Mouse (Mus musculus): ENCODE data around the gene Tbk1. TPM values are rescaled to one million over a fixed set of nuclear protein-coding genes. Genes with fewer than 3 reads are reported as not detected.

The Tbk1 gene
- polyA plus RNA-seq, 2 experiments = 13.6 to 17.1 TPM

DNA sequence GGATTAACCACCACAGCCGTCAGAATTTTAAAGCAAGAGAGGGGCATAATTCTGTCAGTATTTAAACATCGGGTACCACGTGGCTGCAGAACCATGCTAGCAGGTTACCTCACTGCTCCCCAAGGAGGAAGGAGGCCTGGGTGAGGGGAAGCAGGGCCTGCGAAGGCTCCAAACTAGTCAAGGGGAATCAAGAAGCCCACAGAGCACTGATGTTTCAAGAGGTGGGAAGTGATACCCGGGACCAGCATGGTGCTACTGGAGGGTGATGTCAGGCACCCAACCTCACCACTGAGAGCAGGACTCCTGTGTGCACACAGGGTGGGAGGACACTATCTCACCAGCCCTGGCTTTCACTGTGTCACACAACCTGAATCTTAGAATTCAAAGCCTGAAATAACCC is 36.9 kb downstream of the Tbk1 start:
- DNase-seq (ENCODE audit: low read depth in 3 of 3, low spot score in 3 of 3) = no peak
- Histone ChIP-seq H3K9me3 (ENCODE audit: control insufficient read depth, low read length) (no peaks in the 10 kb centered on the region), H3K4me3 (ENCODE audit: insufficient read depth in 1 of 2, low read depth in 2 of 2, low read length in 2 of 2) (no peak overlapping the region), H3K27me3 (ENCODE audit: control insufficient read depth, insufficient read depth, low read length) (no peaks in the 10 kb centered on the region), H3K36me3 (replicated peaks; ENCODE audit: control insufficient read depth, insufficient read depth, low read depth) (peaks cover 39% of the 10 kb centered on the region), H3K27ac (no peak overlapping the region), H3K9ac (replicated peaks) (no peak overlapping the region), H3K4me1 (replicated peaks; ENCODE audit: control insufficient read depth in 2 of 2, insufficient read depth in 2 of 2, low read length in 1 of 2) (no peaks in the 10 kb centered on the region), H3K4me2 (ENCODE audit: low read depth) (no peak overlapping the region)
- TF ChIP-seq CTCF (IDR thresholded peaks at IDR 0.05; ENCODE audit: low read depth) (no peak), EP300 (IDR thresholded peaks at IDR 0.05; ENCODE audit: low read depth) (no peak)
- 57% methylated on average over 5 of the region's 5 CpGs for WGBS (ENCODE audit: insufficient replicate concordance)
- no peak for ATAC-seq (ENCODE audit: insufficient read depth)

- no peak overlapping the region for H3K9ac ChIP-seq (replicated peaks)
- no peak for ATAC-seq (ENCODE audit: insufficient read depth)
- H3K4me1 ChIP-seq (replicated peaks; ENCODE audit: control insufficient read depth in 2 of 2, insufficient read depth in 2 of 2, low read length in 1 of 2) = no peaks in the 10 kb centered on the region; a peak in 1 of 4 replicates
- no peaks in the 10 kb centered on the region for H3K27me3 ChIP-seq (ENCODE audit: control insufficient read depth, insufficient read depth, low read length)
- H3K4me2 ChIP-seq (ENCODE audit: low read depth) = no peak overlapping the region
- no peak overlapping the region for H3K27ac ChIP-seq
- WGBS (ENCODE audit: insufficient replicate concordance) = 91% methylated on average over 6 of the region's 6 CpGs
- no peaks in the 10 kb centered on the region for H3K9me3 ChIP-seq (ENCODE audit: control insufficient read depth, low read length)
- no peak for DNase-seq (ENCODE audit: low read depth in 3 of 3, low spot score in 3 of 3)
- H3K4me3 ChIP-seq (ENCODE audit: insufficient read depth in 1 of 2, low read depth in 2 of 2, low read length in 2 of 2) = no peak overlapping the region
- H3K36me3 ChIP-seq (replicated peaks; ENCODE audit: control insufficient read depth, insufficient read depth, low read depth) = peaks cover 28% of the 10 kb centered on the region
- TF ChIP-seq EP300 (IDR thresholded peaks at IDR 0.05; ENCODE audit: low read depth) (no peak), CTCF (IDR thresholded peaks at IDR 0.05; ENCODE audit: low read depth) (no peak)
Measured at GRCm38 (mm10) chr10:121547162-121547561, 39.4 kb downstream of the Tbk1 start.

GRCm38 (mm10) chr10:121543577-121543976 is 43.0 kb downstream of the Tbk1 start:
- H3K36me3 ChIP-seq (replicated peaks; ENCODE audit: control insufficient read depth, insufficient read depth, low read depth) = peaks cover 9% of the 10 kb centered on the region
- TF ChIP-seq EP300 (IDR thresholded peaks at IDR 0.05; ENCODE audit: low read depth) (no peak), CTCF (IDR thresholded peaks at IDR 0.05; ENCODE audit: low read depth) (no peak)
- H3K9me3 ChIP-seq (ENCODE audit: control insufficient read depth, low read length) = no peaks in the 10 kb centered on the region
- DNase-seq (ENCODE audit: low read depth in 3 of 3, low spot score in 3 of 3) (no peak), ATAC-seq (ENCODE audit: insufficient read depth) (no peak)
- no peaks in the 10 kb centered on the region; a peak in 1 of 4 replicates for H3K4me1 ChIP-seq (replicated peaks; ENCODE audit: control insufficient read depth in 2 of 2, insufficient read depth in 2 of 2, low read length in 1 of 2)
- no peak overlapping the region for H3K4me2 ChIP-seq (ENCODE audit: low read depth)
- no peaks in the 10 kb centered on the region for H3K27me3 ChIP-seq (ENCODE audit: control insufficient read depth, insufficient read depth, low read length)
- no peak overlapping the region for H3K27ac ChIP-seq
- 85% methylated on average over 6 of the region's 6 CpGs for WGBS (ENCODE audit: insufficient replicate concordance)
- no peak overlapping the region for H3K9ac ChIP-seq (replicated peaks)
- no peak overlapping the region for H3K4me3 ChIP-seq (ENCODE audit: insufficient read depth in 1 of 2, low read depth in 2 of 2, low read length in 2 of 2)

- Histone ChIP-seq H3K27ac (no peak overlapping the region), H3K36me3 (replicated peaks; ENCODE audit: control insufficient read depth, insufficient read depth, low read depth) (peaks cover 6% of the 10 kb centered on the region), H3K4me3 (ENCODE audit: insufficient read depth in 1 of 2, low read depth in 2 of 2, low read length in 2 of 2) (no peak overlapping the region), H3K4me2 (ENCODE audit: low read depth) (no peak overlapping the region), H3K9ac (replicated peaks) (no peak overlapping the region), H3K9me3 (ENCODE audit: control insufficient read depth, low read length) (no peaks in the 10 kb centered on the region), H3K27me3 (ENCODE audit: control insufficient read depth, insufficient read depth, low read length) (no peaks in the 10 kb centered on the region), H3K4me1 (replicated peaks; ENCODE audit: control insufficient read depth in 2 of 2, insufficient read depth in 2 of 2, low read length in 1 of 2) (no peaks in the 10 kb centered on the region; a peak in 1 of 4 replicates)
- 79% methylated on average over 3 of the region's 3 CpGs for WGBS (ENCODE audit: insufficient replicate concordance)
- DNase-seq (ENCODE audit: low read depth in 3 of 3, low spot score in 3 of 3) (no peak), ATAC-seq (ENCODE audit: insufficient read depth) (no peak)
- TF ChIP-seq CTCF (IDR thresholded peaks at IDR 0.05; ENCODE audit: low read depth) = no peak
- TF ChIP-seq EP300 (IDR thresholded peaks at IDR 0.05; ENCODE audit: low read depth) = no peak
Measured at GRCm38 (mm10) chr10:121542156-121542555, 44.4 kb downstream of the Tbk1 start.

GRCm38 (mm10) chr10:121534995-121535394 is 51.6 kb downstream of the Tbk1 start:
- H3K27ac ChIP-seq = no peak overlapping the region
- H3K9ac ChIP-seq (replicated peaks) = no peak overlapping the region
- TF ChIP-seq EP300 (IDR thresholded peaks at IDR 0.05; ENCODE audit: low read depth) (no peak), CTCF (IDR thresholded peaks at IDR 0.05; ENCODE audit: low read depth) (no peak)
- H3K4me3 ChIP-seq (ENCODE audit: insufficient read depth in 1 of 2, low read depth in 2 of 2, low read length in 2 of 2) = no peak overlapping the region
- H3K9me3 ChIP-seq (ENCODE audit: control insufficient read depth, low read length) = no peaks in the 10 kb centered on the region
- H3K27me3 ChIP-seq (ENCODE audit: control insufficient read depth, insufficient read depth, low read length) = peaks cover 3% of the 10 kb centered on the region; the same call in 1 of the 2 replicates
- DNase-seq (ENCODE audit: low read depth in 3 of 3, low spot score in 3 of 3) = no peak
- no peak overlapping the region for H3K4me2 ChIP-seq (ENCODE audit: low read depth)
- H3K4me1 ChIP-seq (replicated peaks; ENCODE audit: control insufficient read depth in 2 of 2, insufficient read depth in 2 of 2, low read length in 1 of 2) = peaks cover 0 to 3% of the 10 kb centered on the region in 2 experiments; a peak in 1 of 4 replicates
- no peak for ATAC-seq (ENCODE audit: insufficient read depth)
- H3K36me3 ChIP-seq (replicated peaks; ENCODE audit: control insufficient read depth, insufficient read depth, low read depth) = no peaks in the 10 kb centered on the region
- WGBS (ENCODE audit: insufficient replicate concordance) = 44% methylated on average over 4 of the region's 4 CpGs
